Mouse (Mus musculus) spleen, adult 18-20 months (tissue): ENCODE measurements around the gene Gm15091.
"Not testable (repeated sequence)": the region's sequence is repeated elsewhere in the genome, so short reads cannot be mapped to it uniquely, and the experiment has no call there.

Experiments used
- DNase-seq, 2 experiments: peaks; one replicate each; pipeline ENCODE4 v3.0.0; 2022; ENCODE audit warnings: mixed read lengths in 2 of 2

Gene Gm15091

GRCm38 (mm10) chrX:149941355-149941754, at the start of gene Gm15091:
Gene Gm15091, plus strand, starts transcription at chrX:149941655.
- not testable (repeated sequence) for DNase-seq
